Mouse (Mus musculus) lung, adult 2 months (tissue): ENCODE measurements at regions not wholly inside any gene's neighbourhood (a gene's known extent, or its start where the extent isn't known, plus 50 kb on each side); places are given as distances from the start of the nearest gene placed in this dataset.

Experiments used
- CTCF ChIP-seq: fragments of 200-500 bp; IDR thresholded peaks from 2 replicates; pipeline ENCODE4 v1.5.1; 2011; ENCODE audit warnings: mild to moderate bottlenecking, low read length, control low read depth; ENCODE audit not compliant: insufficient read depth
- POLR2A ChIP-seq: fragments of 200-500 bp; IDR thresholded peaks from 2 replicates; pipeline ENCODE4 v1.6.1; 2011; ENCODE audit warnings: low read depth, mild to moderate bottlenecking, control low read depth, low read length, borderline replicate concordance; ENCODE audit errors: extremely low read depth

DNA sequence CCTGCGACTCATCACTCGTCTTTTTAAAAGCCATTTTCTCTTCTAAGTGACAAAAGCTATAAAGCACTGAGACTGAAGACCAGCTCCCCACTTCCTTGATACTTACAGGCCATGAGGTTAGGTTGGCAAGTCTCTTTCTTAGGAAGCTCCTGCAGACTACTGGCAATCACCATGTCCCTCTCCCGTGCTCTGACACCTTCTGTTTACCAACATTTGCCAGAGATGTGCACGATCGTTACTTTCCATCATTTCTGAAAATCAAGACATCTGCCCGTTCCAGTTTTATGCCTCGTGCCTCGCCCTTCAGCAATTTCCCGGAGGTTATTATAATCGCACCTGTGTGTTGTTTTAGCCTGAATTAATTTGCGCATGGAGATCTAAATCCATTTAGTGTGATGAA, 110.8 kb downstream of the Cdc42ep3 start:
- TF ChIP-seq CTCF, result no peak
- no peak for TF ChIP-seq POLR2A
